Mouse (Mus musculus): ENCODE measurements around the gene Ccdc81. TPM values are rescaled to one million over a fixed set of nuclear protein-coding genes. Genes with fewer than 3 reads are reported as not detected.

The Ccdc81 gene
- polyA plus RNA-seq, 1 experiment: 0.07 TPM

GRCm38 (mm10) chr7:89908899-89909621, 5.6 kb upstream of the Ccdc81 start:
- TF ChIP-seq CTCF (IDR thresholded peaks at IDR 0.05; ENCODE audit: extremely low read depth, insufficient read depth, insufficient read length, insufficient replicate concordance) (no peak), POLR2A (IDR thresholded peaks at IDR 0.05; ENCODE audit: low read depth, low read length) (no peak)
- DNase-seq (ENCODE audit: low read depth in 1 of 2, low spot score in 2 of 2): no peak
- H3K27ac ChIP-seq (ENCODE audit: insufficient read depth, low read length): no peak overlapping the region
- 83% methylated on average over 20 of the region's 20 CpGs for WGBS
- no peak overlapping the region for H3K4me3 ChIP-seq (ENCODE audit: extremely low read depth, insufficient read depth, insufficient read length)
- no peaks in the 10 kb centered on the region for H3K4me1 ChIP-seq (ENCODE audit: control insufficient read depth, insufficient read depth, insufficient read length)
- no peaks in the 10 kb centered on the region for H3K27me3 ChIP-seq (ENCODE audit: control insufficient read depth, insufficient read depth, low read length)
- H3K36me3 ChIP-seq (ENCODE audit: control insufficient read depth, insufficient read depth, low read length): no peaks in the 10 kb centered on the region

GRCm38 (mm10) chr7:89908421-89908820, 5.0 kb upstream of the Ccdc81 start:
- Histone ChIP-seq H3K27me3 (ENCODE audit: control insufficient read depth, insufficient read depth, low read length) (no peaks in the 10 kb centered on the region), H3K4me3 (ENCODE audit: extremely low read depth, insufficient read depth, insufficient read length) (no peak overlapping the region), H3K4me1 (ENCODE audit: control insufficient read depth, insufficient read depth, insufficient read length) (no peaks in the 10 kb centered on the region), H3K36me3 (ENCODE audit: control insufficient read depth, insufficient read depth, low read length) (no peaks in the 10 kb centered on the region), H3K27ac (ENCODE audit: insufficient read depth, low read length) (no peak overlapping the region)
- WGBS: 70% methylated on average over 7 of the region's 7 CpGs
- TF ChIP-seq CTCF (IDR thresholded peaks at IDR 0.05; ENCODE audit: extremely low read depth, insufficient read depth, insufficient read length, insufficient replicate concordance) (no peak), POLR2A (IDR thresholded peaks at IDR 0.05; ENCODE audit: low read depth, low read length) (no peak)
- no peak for DNase-seq (ENCODE audit: low read depth in 1 of 2, low spot score in 2 of 2)

DNA sequence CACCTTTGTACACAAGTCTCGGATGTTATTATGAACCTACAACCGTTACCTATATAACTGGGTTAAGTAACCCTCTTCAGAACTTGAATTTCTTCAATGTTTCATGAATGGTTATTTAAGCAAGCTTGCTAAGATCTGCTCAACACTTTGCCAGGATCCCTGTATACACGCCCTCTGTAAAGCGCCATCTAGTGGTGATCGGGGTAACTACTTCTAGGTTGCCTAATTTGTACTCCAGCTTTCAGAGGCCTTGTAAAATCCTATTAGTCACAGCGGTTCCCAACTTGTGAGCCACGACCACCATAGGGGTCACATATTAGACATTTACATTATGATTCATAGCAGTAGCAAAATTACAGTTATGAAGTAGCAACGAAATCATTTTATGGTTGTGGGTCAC, 4.5 kb upstream of the Ccdc81 start:
- TF ChIP-seq POLR2A (IDR thresholded peaks at IDR 0.05; ENCODE audit: low read depth, low read length): no peak
- peak; percentile 42; the same call in 1 of the 2 replicates for TF ChIP-seq CTCF (IDR thresholded peaks at IDR 0.05; ENCODE audit: extremely low read depth, insufficient read depth, insufficient read length, insufficient replicate concordance)
- H3K27me3 ChIP-seq (ENCODE audit: control insufficient read depth, insufficient read depth, low read length): no peaks in the 10 kb centered on the region
- WGBS: 22% methylated on average over 8 of the region's 8 CpGs
- H3K4me1 ChIP-seq (ENCODE audit: control insufficient read depth, insufficient read depth, insufficient read length): no peaks in the 10 kb centered on the region
- no peaks in the 10 kb centered on the region for H3K36me3 ChIP-seq (ENCODE audit: control insufficient read depth, insufficient read depth, low read length)
- H3K27ac ChIP-seq (ENCODE audit: insufficient read depth, low read length): no peak overlapping the region
- H3K4me3 ChIP-seq (ENCODE audit: extremely low read depth, insufficient read depth, insufficient read length): no peak overlapping the region
- peak; percentile 8 to 49 for DNase-seq (ENCODE audit: low read depth in 1 of 2, low spot score in 2 of 2)

DNA sequence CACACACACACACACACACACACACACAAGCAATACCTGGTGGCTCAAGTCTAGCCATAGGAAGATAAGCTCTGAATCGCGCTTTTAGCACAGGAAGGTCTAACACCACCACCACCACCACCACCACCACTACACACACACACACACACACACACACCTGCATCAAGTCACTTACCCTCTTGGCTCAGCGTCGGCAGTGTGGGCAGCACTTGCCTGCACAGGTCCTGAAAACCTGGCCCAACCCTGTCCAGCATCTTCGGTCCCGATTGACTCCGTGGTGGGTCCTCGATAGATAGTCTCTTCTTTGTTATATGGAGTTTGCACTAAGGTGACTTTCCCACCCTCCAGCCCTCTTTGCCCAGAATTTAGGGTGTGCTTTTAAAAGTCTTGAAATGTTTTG, 422 bp downstream of the Ccdc81 start:
- Histone ChIP-seq H3K4me3 (ENCODE audit: extremely low read depth, insufficient read depth, insufficient read length) (no peak overlapping the region), H3K27ac (ENCODE audit: insufficient read depth, low read length) (no peak overlapping the region), H3K36me3 (ENCODE audit: control insufficient read depth, insufficient read depth, low read length) (no peaks in the 10 kb centered on the region), H3K4me1 (ENCODE audit: control insufficient read depth, insufficient read depth, insufficient read length) (no peaks in the 10 kb centered on the region), H3K27me3 (ENCODE audit: control insufficient read depth, insufficient read depth, low read length) (no peaks in the 10 kb centered on the region)
- 87% methylated on average over 8 of the region's 8 CpGs for WGBS
- DNase-seq (ENCODE audit: low read depth in 1 of 2, low spot score in 2 of 2): no peak
- no peak for TF ChIP-seq POLR2A (IDR thresholded peaks at IDR 0.05; ENCODE audit: low read depth, low read length)
- no peak for TF ChIP-seq CTCF (IDR thresholded peaks at IDR 0.05; ENCODE audit: extremely low read depth, insufficient read depth, insufficient read length, insufficient replicate concordance)

DNA sequence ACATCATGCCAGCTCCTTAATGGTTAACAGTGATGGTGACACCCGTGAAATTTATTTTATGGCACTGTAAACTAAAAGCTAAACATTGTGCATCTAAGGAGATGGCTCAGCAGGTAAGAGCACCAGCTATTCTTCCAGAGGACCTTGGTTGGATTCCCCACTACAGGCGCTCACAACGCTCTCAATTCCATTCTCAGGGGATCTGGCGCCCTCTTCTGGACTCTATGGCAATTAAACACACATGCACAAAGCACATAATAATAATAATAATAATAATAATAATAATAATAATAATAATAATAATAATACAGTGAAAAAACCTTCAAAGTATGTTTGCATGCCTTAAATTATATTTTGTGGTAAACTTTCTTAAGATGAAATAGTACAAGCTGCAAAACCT, 11.6 kb downstream of the Ccdc81 start:
- TF ChIP-seq POLR2A (IDR thresholded peaks at IDR 0.05; ENCODE audit: low read depth, low read length): no peak
- TF ChIP-seq CTCF (IDR thresholded peaks at IDR 0.05; ENCODE audit: extremely low read depth, insufficient read depth, insufficient read length, insufficient replicate concordance): no peak
- no peak for DNase-seq (ENCODE audit: low read depth in 1 of 2, low spot score in 2 of 2)
- Histone ChIP-seq H3K27ac (ENCODE audit: insufficient read depth, low read length) (no peak overlapping the region), H3K36me3 (ENCODE audit: control insufficient read depth, insufficient read depth, low read length) (no peaks in the 10 kb centered on the region), H3K4me3 (ENCODE audit: extremely low read depth, insufficient read depth, insufficient read length) (no peak overlapping the region), H3K27me3 (ENCODE audit: control insufficient read depth, insufficient read depth, low read length) (no peaks in the 10 kb centered on the region), H3K4me1 (ENCODE audit: control insufficient read depth, insufficient read depth, insufficient read length) (no peaks in the 10 kb centered on the region)
- 41% methylated on average over 4 of the region's 4 CpGs for WGBS

DNA sequence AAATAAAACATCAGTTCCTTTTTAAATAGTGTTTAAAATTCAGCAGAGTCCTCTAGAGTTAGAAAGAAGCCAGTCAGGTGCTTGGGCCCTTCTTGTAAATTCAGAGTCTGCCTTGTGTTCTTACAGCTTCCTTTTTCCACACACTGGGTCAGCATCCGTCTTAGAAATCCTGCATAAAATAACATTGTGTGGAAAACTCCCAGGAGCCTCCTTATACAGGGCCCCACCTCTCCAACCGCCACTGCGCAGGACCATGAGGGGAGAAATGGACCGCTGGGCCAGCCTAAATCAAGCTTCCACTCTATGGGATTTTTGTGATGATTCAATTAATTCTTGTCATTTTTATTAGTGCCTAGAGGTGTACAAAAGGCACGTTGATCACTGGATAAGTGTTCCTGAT, 12.0 kb downstream of the Ccdc81 start:
- TF ChIP-seq CTCF (IDR thresholded peaks at IDR 0.05; ENCODE audit: extremely low read depth, insufficient read depth, insufficient read length, insufficient replicate concordance) (no peak), POLR2A (IDR thresholded peaks at IDR 0.05; ENCODE audit: low read depth, low read length) (no peak)

DNA sequence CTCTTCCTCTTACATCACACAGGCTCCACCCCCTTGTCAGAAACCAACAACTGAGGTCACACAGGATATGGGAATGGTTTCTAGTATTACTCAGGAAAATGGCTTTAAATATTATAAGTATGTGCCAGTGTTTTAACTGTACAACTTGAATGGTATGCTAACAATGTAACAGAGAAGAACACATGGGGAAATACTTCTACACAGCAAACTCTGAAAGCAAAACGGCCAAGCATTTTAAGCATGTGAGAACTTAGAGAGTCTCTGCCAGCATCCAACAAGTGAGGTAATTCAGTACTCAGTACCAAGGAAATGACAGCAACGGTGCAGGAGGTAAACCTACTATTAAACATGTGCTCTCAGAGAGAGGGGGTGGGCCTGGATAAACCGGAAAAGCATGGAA, 18.9 kb downstream of the Ccdc81 start:
- no peaks in the 10 kb centered on the region for H3K36me3 ChIP-seq (ENCODE audit: control insufficient read depth, insufficient read depth, low read length)
- H3K27me3 ChIP-seq (ENCODE audit: control insufficient read depth, insufficient read depth, low read length): no peaks in the 10 kb centered on the region
- no peak overlapping the region for H3K4me3 ChIP-seq (ENCODE audit: extremely low read depth, insufficient read depth, insufficient read length)
- H3K27ac ChIP-seq (ENCODE audit: insufficient read depth, low read length): no peak overlapping the region
- no peak for TF ChIP-seq CTCF (IDR thresholded peaks at IDR 0.05; ENCODE audit: extremely low read depth, insufficient read depth, insufficient read length, insufficient replicate concordance)
- TF ChIP-seq POLR2A (IDR thresholded peaks at IDR 0.05; ENCODE audit: low read depth, low read length): no peak
- DNase-seq (ENCODE audit: low read depth in 1 of 2, low spot score in 2 of 2): no peak
- WGBS: 66% methylated on average over 3 of the region's 3 CpGs
- no peaks in the 10 kb centered on the region for H3K4me1 ChIP-seq (ENCODE audit: control insufficient read depth, insufficient read depth, insufficient read length)

More for the DNA sequence above, 12.0 kb downstream of the Ccdc81 start:
- H3K36me3 ChIP-seq (ENCODE audit: control insufficient read depth, insufficient read depth, low read length): no peaks in the 10 kb centered on the region
- DNase-seq (ENCODE audit: low read depth in 1 of 2, low spot score in 2 of 2): no peak
- WGBS: 89% methylated on average over 5 of the region's 5 CpGs
- H3K27me3 ChIP-seq (ENCODE audit: control insufficient read depth, insufficient read depth, low read length): no peaks in the 10 kb centered on the region
- no peaks in the 10 kb centered on the region for H3K4me1 ChIP-seq (ENCODE audit: control insufficient read depth, insufficient read depth, insufficient read length)
- no peak overlapping the region for H3K4me3 ChIP-seq (ENCODE audit: extremely low read depth, insufficient read depth, insufficient read length)
- H3K27ac ChIP-seq (ENCODE audit: insufficient read depth, low read length): no peak overlapping the region
